Mouse (Mus musculus): ENCODE measurements at regions not wholly inside any gene's neighbourhood (a gene's known extent, or its start where the extent isn't known, plus 50 kb on each side); places are given as distances from the start of the nearest gene placed in this dataset.
A peak's percentile ranks its signal among the peaks of the same experiment; 100 is the strongest.

DNA sequence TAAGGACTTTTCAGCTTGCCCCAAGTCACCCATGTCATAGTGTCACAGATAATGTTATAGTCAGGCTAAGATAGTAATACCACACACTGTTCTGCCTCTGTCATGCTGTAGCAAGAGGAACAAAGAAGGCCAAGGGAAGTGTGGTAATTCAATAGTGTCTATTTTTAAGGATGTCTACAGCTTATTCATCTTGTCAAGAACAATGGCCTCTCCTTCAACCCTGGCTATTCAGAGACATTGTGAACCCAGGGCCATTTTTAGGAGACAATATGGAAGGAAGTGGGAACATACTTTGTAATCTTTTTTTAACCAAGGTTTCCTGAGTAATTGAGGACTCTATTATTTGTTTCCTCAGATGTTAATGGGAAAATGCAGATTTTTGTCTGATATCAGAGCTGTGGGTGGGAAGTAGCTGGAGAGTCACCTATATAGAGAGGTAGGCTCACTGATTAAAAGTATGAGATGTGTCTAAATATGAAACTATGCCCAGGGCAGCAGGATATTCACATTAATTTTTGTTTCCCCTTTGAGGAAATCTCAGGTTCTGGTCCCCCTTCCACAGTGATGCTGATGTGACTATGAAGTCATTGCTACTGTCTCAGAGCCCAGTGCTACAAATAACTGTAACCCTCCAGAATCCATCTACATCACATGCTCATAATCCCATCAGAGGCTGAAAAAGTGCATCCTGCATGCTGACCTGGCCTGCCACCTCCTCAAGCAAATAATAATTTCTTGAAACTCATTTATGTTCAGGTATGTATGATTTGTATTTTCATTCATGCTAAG lies 85.7 kb upstream of the Lrrc3b start:
- peak overlapping the region; percentile 59 for H3K27ac ChIP-seq (ENCODE audit: insufficient read depth, low read depth, low read length)
- no peaks in the 10 kb centered on the region for H3K36me3 ChIP-seq (ENCODE audit: control insufficient read depth, insufficient read depth, low read length)
- no peak for TF ChIP-seq POLR2A (IDR thresholded peaks at IDR 0.05; ENCODE audit: low read depth, low read length)
- TF ChIP-seq CTCF (conservative IDR thresholded peaks at IDR 0.05; ENCODE audit: insufficient read depth, insufficient read length, low read depth, low read length), result no peak
- peak; percentile 67 for DNase-seq
- H3K4me1 ChIP-seq (ENCODE audit: control insufficient read depth, insufficient read depth, low read length), result no peaks in the 10 kb centered on the region
- no peak overlapping the region for H3K4me3 ChIP-seq (ENCODE audit: insufficient read depth, low read depth, low read length)
- H3K27me3 ChIP-seq (replicated peaks; ENCODE audit: control insufficient read depth, insufficient read depth, low read length), result no peaks in the 10 kb centered on the region

DNA sequence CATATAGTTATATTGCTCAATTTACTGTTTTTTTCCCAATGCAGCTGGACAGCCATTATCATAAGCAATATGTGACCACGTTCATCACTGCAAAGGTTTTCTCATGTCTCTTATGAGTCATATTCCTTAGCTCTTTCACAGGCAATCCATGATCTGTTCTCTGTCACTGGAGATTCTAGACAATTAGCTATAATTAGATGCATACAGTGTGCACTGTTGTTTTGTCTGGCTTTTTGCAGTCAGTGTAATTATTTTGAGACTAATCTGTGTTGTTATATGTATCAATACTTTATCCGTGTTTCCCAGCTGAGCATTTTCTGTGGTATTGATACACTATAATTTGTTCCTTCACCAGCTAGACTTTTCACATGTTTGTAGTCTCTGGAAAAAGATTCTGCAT lies 61.8 kb upstream of the Lrrc3b start:
- 87% methylated on average over 2 of the region's 2 CpGs for WGBS
- no peaks in the 10 kb centered on the region for H3K36me3 ChIP-seq (ENCODE audit: control insufficient read depth, insufficient read depth, low read length)

More for the DNA sequence above, 61.8 kb upstream of the Lrrc3b start:
- no peaks in the 10 kb centered on the region for H3K4me1 ChIP-seq (ENCODE audit: control insufficient read depth, insufficient read depth, low read length)
- no peaks in the 10 kb centered on the region for H3K27me3 ChIP-seq (replicated peaks; ENCODE audit: control insufficient read depth, insufficient read depth, low read length)
- TF ChIP-seq CTCF (conservative IDR thresholded peaks at IDR 0.05; ENCODE audit: insufficient read depth, insufficient read length, low read depth, low read length), result no peak
- TF ChIP-seq POLR2A (IDR thresholded peaks at IDR 0.05; ENCODE audit: low read depth, low read length), result no peak
- DNase-seq, result no peak
- H3K27ac ChIP-seq (ENCODE audit: insufficient read depth, low read depth, low read length), result no peak overlapping the region
- H3K4me3 ChIP-seq (ENCODE audit: insufficient read depth, low read depth, low read length), result no peak overlapping the region

Measured in kidney, adult 2 months (tissue).